Mouse (Mus musculus) megakaryocyte, embryonic 14.5 days (primary cell): ENCODE results near the gene Lrif1. TPM values are rescaled to one million over a fixed set of nuclear protein-coding genes. Genes with fewer than 3 reads are reported as not detected.
"Not testable (repeated sequence)": the region's sequence is repeated elsewhere in the genome, so short reads cannot be mapped to it uniquely, and the experiment has no call there.

Experiments used
- H3K27me3 ChIP-seq: replicated peaks from 2 replicates; pipeline ENCODE3; 2012; ENCODE audit warnings: inconsistent platforms
- H3K36me3 ChIP-seq: replicated peaks from 2 replicates; pipeline ENCODE3; 2012; ENCODE audit warnings: low read length, inconsistent platforms, mixed read lengths
- H3K4me1 ChIP-seq: 2 replicates; pipeline ENCODE4 v1.6.1; 2012; ENCODE audit warnings: inconsistent platforms
- H3K4me3 ChIP-seq: replicated peaks from 2 replicates; pipeline ENCODE3; 2012; ENCODE audit warnings: moderate library complexity, mild to moderate bottlenecking, inconsistent platforms
- H3K9me3 ChIP-seq: 2 replicates; pipeline ENCODE4 v1.6.1; 2012; ENCODE audit warnings: inconsistent platforms
- FLI1 ChIP-seq: IDR thresholded peaks from 2 replicates; pipeline ENCODE4 v1.6.1; 2012; ENCODE audit warnings: low read length, inconsistent platforms, mixed read lengths
- GATA1 ChIP-seq: IDR thresholded peaks from 3 replicates; pipeline ENCODE4 v1.6.1; 2012; ENCODE audit warnings: mixed read lengths, low read length, inconsistent platforms, borderline replicate concordance
- polyA plus RNA-seq: library from polyadenylated mRNA; stranded (reverse); fragments of >175 nt; gene quantifications from 2 replicates; pipeline ENCODE4 v1.2.3, GENCODE M21; 2012; ENCODE audit warnings: low replicate concordance; ENCODE audit not compliant: insufficient read depth

Lrif1 gene
- polyA plus RNA-seq: 0.28 TPM in 1 of 2 replicates, not detected in the other

DNA sequence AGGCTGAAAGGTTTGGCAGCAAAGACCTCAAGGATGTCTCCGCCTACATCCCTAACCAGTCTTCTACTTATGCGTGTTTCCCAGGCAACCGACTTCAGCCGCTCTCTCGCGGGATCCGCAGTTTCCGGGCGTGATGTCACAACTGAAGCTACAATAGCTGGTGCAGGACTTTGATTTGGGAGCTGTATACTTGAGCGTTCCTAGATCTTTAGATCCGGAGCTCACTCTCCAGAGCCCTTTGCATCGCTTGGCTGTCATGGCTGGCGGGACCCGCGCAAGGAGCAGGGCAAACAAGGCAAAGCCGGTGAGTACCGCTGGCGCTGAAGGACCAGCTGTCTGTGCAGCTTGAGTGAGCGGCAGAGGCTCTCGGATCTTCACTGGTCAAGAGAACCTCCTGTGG is at the start of gene Lrif1:
TSS of gene Lrif1 (plus strand) at position 158 of the 400 bp plus-strand sequence.
- TF ChIP-seq GATA1: no peak
- no peak for TF ChIP-seq FLI1
- no peaks in the 10 kb centered on the region for H3K36me3 ChIP-seq
- H3K9me3 ChIP-seq: 0 out of 2 replicates have a peak, but pooled peaks cover 6% of the 10 kb centered on the region
- H3K27me3 ChIP-seq: no peaks in the 10 kb centered on the region
- peaks cover 7% of the 10 kb centered on the region for H3K4me1 ChIP-seq
- peak within 1 kb of the TSS; percentile 90 for H3K4me3 ChIP-seq

DNA sequence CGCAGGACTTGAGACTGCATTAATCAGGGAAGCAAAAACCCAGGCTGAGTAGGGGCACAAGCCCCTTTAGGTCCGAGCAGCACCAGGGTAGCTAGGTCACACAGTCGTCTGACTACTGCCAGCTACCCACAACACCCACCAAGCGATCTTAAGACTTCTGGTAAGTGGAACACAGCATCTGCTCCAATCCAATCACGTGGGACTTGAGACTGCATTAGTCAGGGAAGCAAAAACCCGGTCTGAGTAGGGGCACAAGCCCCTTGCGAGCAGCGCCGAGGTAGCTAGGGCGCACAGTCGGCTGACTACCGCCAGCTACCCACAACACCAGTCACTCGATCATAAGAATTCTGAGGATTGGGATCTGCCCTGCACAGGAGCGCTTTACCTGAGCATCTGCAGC is 12.0 kb upstream of the Lrif1 start:
- not testable (repeated sequence) for H3K36me3 ChIP-seq, H3K4me1 ChIP-seq

DNA sequence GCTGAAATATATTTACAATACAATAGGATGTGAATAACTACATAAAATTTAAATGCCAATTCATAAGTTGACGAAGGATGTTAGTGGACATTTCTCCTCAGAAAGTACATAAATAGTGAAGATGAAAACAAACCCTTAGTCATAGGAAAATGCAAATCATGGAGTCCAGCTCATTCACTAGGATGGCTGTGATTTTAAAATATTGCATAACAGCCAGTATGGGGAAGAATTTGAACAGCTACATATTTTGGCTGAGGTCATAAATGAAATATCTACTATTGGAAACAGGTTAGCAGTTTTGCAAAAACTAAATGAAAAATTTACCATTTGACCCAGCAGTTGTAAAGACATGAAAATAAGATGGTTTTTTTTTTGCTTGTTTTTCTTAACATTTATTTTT is 594 bp downstream of the Lrif1 start:
- Histone ChIP-seq H3K4me3 (peak overlapping the region; percentile 90), H3K27me3 (no peaks in the 10 kb centered on the region), H3K36me3 (no peaks in the 10 kb centered on the region), H3K4me1 (peaks cover 7% of the 10 kb centered on the region), H3K9me3 (0 out of 2 replicates have a peak, but pooled peaks cover 6% of the 10 kb centered on the region)
- TF ChIP-seq GATA1: no peak
- TF ChIP-seq FLI1: no peak

More for the DNA sequence above, 12.0 kb upstream of the Lrif1 start:
- H3K9me3 ChIP-seq, H3K27me3 ChIP-seq, H3K4me3 ChIP-seq: not testable (repeated sequence)

DNA sequence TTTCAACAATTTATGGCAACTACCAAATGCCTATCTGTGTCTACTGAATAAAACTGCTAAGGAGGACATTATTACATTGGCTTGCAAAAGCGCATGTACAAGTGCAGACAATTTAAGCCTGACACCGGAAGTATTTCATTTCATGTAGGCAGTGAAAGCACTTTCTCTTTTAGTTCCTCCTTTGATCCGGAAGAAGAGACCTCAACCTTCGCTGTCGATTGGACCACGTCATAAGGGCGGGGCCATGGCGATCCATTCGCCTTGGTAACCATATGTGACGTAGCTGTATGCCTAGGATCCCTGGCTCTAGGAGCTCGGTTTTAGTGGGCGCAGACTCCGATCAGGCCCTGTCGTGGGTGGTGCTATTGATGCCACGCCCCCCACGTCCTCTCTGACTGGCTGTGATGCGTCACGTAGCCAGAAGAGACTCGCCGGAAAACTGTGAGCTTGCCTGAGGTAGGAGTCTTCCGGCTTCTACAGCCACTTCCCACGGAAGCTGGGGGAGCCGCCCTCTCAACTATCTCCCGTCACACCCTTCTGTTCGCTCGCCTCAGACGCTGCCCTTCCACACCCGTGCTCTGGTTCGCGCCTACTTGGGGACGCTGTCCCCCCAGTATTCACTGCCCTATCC is 36.7 kb downstream of the Lrif1 start:
- H3K4me1 ChIP-seq: no peaks in the 10 kb centered on the region; the same call in 1 of the 2 replicates
- H3K4me3 ChIP-seq: peak overlapping the region; percentile 97
- peaks cover 9% of the 10 kb centered on the region for H3K9me3 ChIP-seq
- TF ChIP-seq FLI1 (no peak), GATA1 (no peak)
- H3K36me3 ChIP-seq: no peaks in the 10 kb centered on the region
- peaks cover under 1% of the 10 kb centered on the region for H3K27me3 ChIP-seq

DNA sequence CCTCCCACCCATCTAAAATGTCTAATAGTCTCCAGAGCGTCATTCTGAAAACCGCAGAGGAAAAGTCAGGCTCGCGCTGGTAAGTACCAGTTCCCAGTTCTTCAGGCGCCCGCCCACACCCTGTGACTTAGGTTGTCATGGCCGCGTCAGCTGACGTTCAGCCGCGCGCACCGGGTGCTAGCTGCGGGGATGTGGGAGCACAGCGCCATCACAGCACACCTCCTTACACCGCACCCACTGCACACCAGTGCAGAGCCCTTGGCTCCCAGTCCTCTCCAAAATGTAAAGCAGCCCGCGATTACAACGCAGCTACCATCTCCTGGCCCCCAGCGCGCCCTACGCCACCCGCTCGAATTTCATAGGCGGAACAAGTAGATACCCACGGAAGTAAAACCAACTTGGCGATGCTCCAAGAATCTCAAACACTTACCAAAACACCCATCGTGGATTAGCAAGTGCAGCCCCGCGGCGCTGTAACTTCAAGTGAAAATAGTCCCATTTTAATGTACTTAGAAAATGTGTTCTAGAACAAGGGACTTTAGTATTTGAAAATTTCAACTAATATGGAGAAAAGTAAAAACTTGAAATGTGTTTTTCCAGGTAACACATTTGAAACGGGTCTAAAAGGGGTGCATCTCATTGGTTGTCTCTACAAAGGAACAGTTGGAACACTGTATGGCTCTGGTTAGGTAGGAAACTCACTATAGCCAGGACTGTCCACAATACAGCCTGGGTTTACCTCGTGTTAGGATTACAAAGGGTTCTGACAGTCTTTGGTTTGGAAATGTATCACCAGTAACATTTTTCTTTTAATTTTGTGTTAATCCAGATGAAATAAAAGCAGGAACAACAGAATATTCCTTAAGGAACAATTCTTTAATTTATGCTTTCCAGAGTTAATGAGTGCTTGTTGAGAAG is 37.5 kb downstream of the Lrif1 start:
- H3K4me1 ChIP-seq: no peaks in the 10 kb centered on the region; the same call in 1 of the 2 replicates
- TF ChIP-seq FLI1: no peak
- no peak for TF ChIP-seq GATA1
- H3K4me3 ChIP-seq: peak overlapping the region; percentile 97
- H3K27me3 ChIP-seq: no peaks in the 10 kb centered on the region
- H3K9me3 ChIP-seq: peaks cover 12% of the 10 kb centered on the region
- H3K36me3 ChIP-seq: peaks cover 4% of the 10 kb centered on the region

DNA sequence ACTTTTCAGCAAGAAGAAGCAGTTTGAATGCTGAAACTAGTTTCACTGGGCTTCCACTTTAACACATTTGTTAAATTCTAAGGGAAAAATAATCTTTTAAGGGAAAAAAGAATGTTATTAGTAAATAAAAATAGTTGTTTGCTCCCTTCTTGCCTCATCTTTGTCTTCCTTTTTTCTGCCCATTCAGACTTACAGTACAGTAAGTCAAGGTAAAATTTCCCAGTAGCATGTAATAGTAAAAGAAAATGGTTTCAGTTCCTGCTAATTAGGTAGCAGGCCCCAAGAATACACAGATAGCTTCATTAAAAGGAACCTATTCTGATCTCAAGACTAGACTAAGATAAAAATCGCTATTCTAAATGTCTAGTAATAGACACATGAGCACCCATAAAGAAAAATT is 71.1 kb downstream of the Lrif1 start:
- Histone ChIP-seq H3K4me3 (no peak overlapping the region), H3K4me1 (no peaks in the 10 kb centered on the region), H3K27me3 (no peaks in the 10 kb centered on the region), H3K36me3 (no peaks in the 10 kb centered on the region), H3K9me3 (no peaks in the 10 kb centered on the region)
- TF ChIP-seq GATA1 (no peak), FLI1 (no peak)

DNA sequence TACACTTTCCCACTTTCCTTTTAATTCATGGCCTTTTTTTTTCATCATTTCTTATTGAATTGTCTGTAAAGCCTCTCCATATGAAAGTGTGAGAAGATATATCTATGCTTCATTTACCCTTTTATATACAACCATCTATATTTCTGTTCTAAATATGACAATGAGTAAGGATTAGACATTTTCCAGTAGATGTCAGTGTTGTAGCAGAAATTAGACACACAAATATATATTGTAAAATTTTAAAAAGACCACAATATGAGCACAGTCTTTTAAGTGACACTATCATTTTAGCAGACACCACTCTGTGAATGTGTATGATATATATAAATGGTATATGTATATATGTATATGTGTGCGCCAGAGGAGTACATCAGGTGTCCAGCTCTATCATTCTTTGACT is 87.0 kb downstream of the Lrif1 start:
- no peaks in the 10 kb centered on the region for H3K27me3 ChIP-seq
- no peaks in the 10 kb centered on the region for H3K36me3 ChIP-seq
- no peak for TF ChIP-seq FLI1
- no peak for TF ChIP-seq GATA1
- H3K9me3 ChIP-seq: no peaks in the 10 kb centered on the region
- no peaks in the 10 kb centered on the region for H3K4me1 ChIP-seq
- no peak overlapping the region for H3K4me3 ChIP-seq

DNA sequence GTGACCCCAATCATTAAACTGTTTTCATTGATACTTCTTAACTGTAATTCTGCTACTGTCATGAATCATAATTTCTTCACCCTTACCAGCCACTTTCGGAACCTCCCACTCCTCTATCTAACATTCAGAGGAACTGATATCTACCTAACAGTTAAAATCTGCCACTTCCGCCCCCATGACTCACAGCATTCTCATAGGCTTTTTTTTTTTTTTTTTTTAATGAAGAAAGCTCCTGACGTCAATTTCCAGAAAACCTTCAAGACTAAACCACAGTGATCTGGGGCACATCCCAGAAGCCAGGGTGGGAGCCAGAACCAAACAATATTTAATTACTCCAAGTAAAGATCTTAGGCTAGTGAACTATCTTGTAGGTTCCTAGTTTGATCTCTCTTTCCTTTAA is 100.3 kb downstream of the Lrif1 start:
- Histone ChIP-seq H3K9me3 (no peaks in the 10 kb centered on the region), H3K4me1 (peaks cover 26% of the 10 kb centered on the region), H3K36me3 (no peaks in the 10 kb centered on the region), H3K27me3 (no peaks in the 10 kb centered on the region), H3K4me3 (no peak overlapping the region)
- no peak for TF ChIP-seq FLI1
- no peak for TF ChIP-seq GATA1

Other genes with a start within 250 kb of the Lrif1 start
- gene Dennd2d, start 202.6 kb upstream of the Lrif1 start, polyA plus RNA-seq: 13.9 TPM in 1 of 2 replicates, not detected in the other
- 6.3 TPM in 1 of 2 replicates, not detected in the other for gene Dram2, start 137.2 kb upstream of the Lrif1 start, polyA plus RNA-seq
- 9.1 TPM in 1 of 2 replicates, not detected in the other for gene Cept1, start 137.2 kb upstream of the Lrif1 start, polyA plus RNA-seq
- gene Cd53, start 105.2 kb downstream of the Lrif1 start, polyA plus RNA-seq: 2.6 TPM in 1 of 2 replicates, not detected in the other
- gene Olfr266, start 141.3 kb downstream of the Lrif1 start, polyA plus RNA-seq: not detected in 2 replicates